Mouse (Mus musculus) lung, embryonic 16.5 days (tissue): ENCODE measurements around the gene Ube2c. TPM values are rescaled to one million over a fixed set of nuclear protein-coding genes. Genes with fewer than 3 reads are reported as not detected.

Source experiments
- ATAC-seq: fragments of 200-750 bp; cut with Nextera tagmentation; 2 replicates; pipeline ENCODE4 v1.8.0; 2017; ENCODE audit warnings: low read depth, mild to moderate bottlenecking, moderate library complexity
- H3K27ac ChIP-seq: fragments of 300-500 bp; sonication (generic); 2 replicates; pipeline ENCODE4 v1.5.1; 2014; ENCODE audit warnings: mild to moderate bottlenecking, control low read depth, low read length
- H3K27me3 ChIP-seq: fragments of 300-500 bp; sonication (generic); 2 replicates; pipeline ENCODE4 v1.6.1; 2014; ENCODE audit warnings: low read depth, low read length, mixed read lengths; ENCODE audit not compliant: control insufficient read depth, insufficient read depth
- H3K36me3 ChIP-seq: fragments of 300-500 bp; sonication (generic); 2 replicates; pipeline ENCODE4 v1.6.1; 2014; ENCODE audit warnings: low read length; ENCODE audit not compliant: control insufficient read depth, insufficient read depth
- H3K4me1 ChIP-seq: fragments of 300-500 bp; sonication (generic); replicated peaks from 2 replicates; pipeline ENCODE4 v1.6.1; 2014; ENCODE audit warnings: low read length, mixed read lengths; ENCODE audit not compliant: control insufficient read depth, insufficient read depth
- H3K4me2 ChIP-seq: fragments of 300-500 bp; sonication (generic); 2 replicates; pipeline ENCODE4 v1.6.1; 2014; ENCODE audit warnings: low read depth, low read length, control low read depth
- H3K4me3 ChIP-seq: fragments of 300-500 bp; sonication (generic); 2 replicates; pipeline ENCODE4 v1.5.1; 2014; ENCODE audit warnings: mild to moderate bottlenecking, low read length, control low read depth
- H3K9ac ChIP-seq: fragments of 300-500 bp; sonication (generic); 2 replicates; pipeline ENCODE4 v1.6.1; 2014; ENCODE audit warnings: low read length, control low read depth
- H3K9me3 ChIP-seq: fragments of 300-500 bp; sonication (generic); 2 replicates; pipeline ENCODE4 v1.6.1; 2016; ENCODE audit warnings: low read length; ENCODE audit not compliant: control insufficient read depth
- WGBS: fragments of 180-500 bp; shearing (Covaris S2); extraction: QIAGEN DNeasy Blood & Tissue Kit; methylation state at CpG from one replicate; pipeline ENCODE4 v1.1.7; 2014; 5-methylcytosine and 5-hydroxymethylcytosine counted together
- polyA plus RNA-seq: library from polyadenylated mRNA; unstranded; fragments of >200 nt; fragmentation: Nextera tagmentation; extraction: Ambion mirVana; gene quantifications from 2 replicates; pipeline ENCODE4 v1.2.1, GENCODE M21; 2015

Ube2c gene
- polyA plus RNA-seq, 1 experiment from 2014 or later, result 533 TPM

GRCm38 (mm10) chr2:164783926-164784581, 14.4 kb downstream of the Ube2c start:
- no peaks in the 10 kb centered on the region for H3K27me3 ChIP-seq
- H3K4me3 ChIP-seq, result no peak overlapping the region
- H3K27ac ChIP-seq, result no peak overlapping the region
- WGBS, result 74% methylated on average over 7 of the region's 7 CpGs
- peaks cover 16% of the 10 kb centered on the region for H3K4me1 ChIP-seq
- no peak overlapping the region for H3K4me2 ChIP-seq
- H3K9me3 ChIP-seq, result no peaks in the 10 kb centered on the region
- no peak overlapping the region for H3K9ac ChIP-seq
- no peak for ATAC-seq
- H3K36me3 ChIP-seq, result no peaks in the 10 kb centered on the region

GRCm38 (mm10) chr2:164784869-164785420, 15.2 kb downstream of the Ube2c start:
- Histone ChIP-seq H3K27me3 (no peaks in the 10 kb centered on the region), H3K4me1 (peaks cover 16% of the 10 kb centered on the region), H3K9me3 (no peaks in the 10 kb centered on the region), H3K36me3 (no peaks in the 10 kb centered on the region), H3K9ac (peak overlapping the region; percentile 88), H3K4me3 (peak overlapping the region; percentile 77), H3K4me2 (peak overlapping the region; percentile 86), H3K27ac (peak overlapping the region; percentile 96)
- WGBS, result 6% methylated on average over 7 of the region's 7 CpGs
- no peak for ATAC-seq

- peak within 1 kb of the TSS; percentile 86 for H3K4me2 ChIP-seq
- H3K4me1 ChIP-seq, result peaks cover 16% of the 10 kb centered on the region
- peak within 1 kb of the TSS; percentile 96 for H3K27ac ChIP-seq
- peak within 1 kb of the TSS; percentile 77 for H3K4me3 ChIP-seq
- WGBS, result under 1% methylated on average over 79 of the region's 89 CpGs
- peak; percentile 96 for ATAC-seq
- no peaks in the 10 kb centered on the region for H3K9me3 ChIP-seq
- H3K27me3 ChIP-seq, result no peaks in the 10 kb centered on the region
- H3K36me3 ChIP-seq, result no peaks in the 10 kb centered on the region
- H3K9ac ChIP-seq, result peak within 1 kb of the TSS; percentile 88
Observed at GRCm38 (mm10) chr2:164785481-164786387, 16.0 kb downstream of the Ube2c start, which contains the start of gene Snx21. Gene Snx21 (plus strand): TSS chr2:164785823.

DNA sequence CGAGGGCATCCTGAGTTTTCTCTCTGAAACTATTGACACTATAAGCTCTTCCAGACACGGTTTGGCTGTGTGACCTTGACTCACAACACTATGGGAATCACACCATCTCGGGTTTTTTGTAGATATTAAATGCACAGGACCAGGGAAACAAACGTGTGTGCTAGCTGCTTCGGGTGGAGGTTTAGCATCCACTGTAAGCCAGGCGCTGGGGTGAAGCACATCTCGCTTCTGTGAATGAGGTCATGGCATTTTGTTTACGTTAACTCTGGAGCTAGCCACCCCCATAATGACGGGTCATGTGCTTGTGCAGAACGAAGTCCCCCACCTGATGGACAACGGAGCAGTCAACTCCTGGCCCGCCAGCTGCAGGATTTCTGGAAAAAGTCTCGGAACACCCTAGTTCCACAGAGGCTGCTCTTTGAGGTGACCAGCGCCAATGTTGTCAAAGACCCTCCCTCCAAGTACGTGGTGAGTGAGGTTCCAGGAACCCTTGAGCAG, 16.7 kb downstream of the Ube2c start:
- H3K27ac ChIP-seq, result peak overlapping the region; percentile 96
- peak overlapping the region; percentile 86 for H3K4me2 ChIP-seq
- H3K9ac ChIP-seq, result peak overlapping the region; percentile 88
- H3K9me3 ChIP-seq, result no peaks in the 10 kb centered on the region
- peak; percentile 7; the same call in 1 of the 2 replicates for ATAC-seq
- no peaks in the 10 kb centered on the region; the same call in 1 of the 2 replicates for H3K36me3 ChIP-seq
- H3K4me3 ChIP-seq, result peak overlapping the region; percentile 77
- 4% methylated on average over 15 of the region's 15 CpGs for WGBS
- H3K4me1 ChIP-seq, result peaks cover 16% of the 10 kb centered on the region
- no peaks in the 10 kb centered on the region for H3K27me3 ChIP-seq

DNA sequence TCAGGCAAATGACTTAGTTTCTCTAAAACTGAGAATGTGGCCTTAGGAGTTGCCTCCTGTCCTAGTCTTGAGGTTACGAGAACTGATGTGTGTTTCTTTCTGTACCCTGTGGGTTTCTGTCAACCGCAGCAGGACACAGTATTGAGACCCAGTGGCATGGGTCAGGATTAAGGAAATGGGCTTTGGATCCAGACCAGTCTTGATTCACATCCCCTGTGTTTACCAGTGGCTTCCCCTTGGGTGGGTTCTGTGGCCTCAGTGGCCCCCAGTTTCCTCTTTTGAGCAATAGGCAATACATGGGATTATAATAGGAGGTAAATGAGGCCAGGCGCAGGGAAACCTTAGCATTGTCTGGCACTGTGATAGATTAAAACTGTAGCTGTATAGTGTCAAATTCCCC, 17.3 kb downstream of the Ube2c start:
- Histone ChIP-seq H3K4me3 (peak overlapping the region; percentile 77), H3K36me3 (peaks cover 5% of the 10 kb centered on the region; the same call in 1 of the 2 replicates), H3K4me2 (peak overlapping the region; percentile 86), H3K27ac (peak overlapping the region; percentile 96), H3K27me3 (no peaks in the 10 kb centered on the region), H3K4me1 (peaks cover 16% of the 10 kb centered on the region), H3K9me3 (no peaks in the 10 kb centered on the region), H3K9ac (peak overlapping the region; percentile 88)
- 70% methylated on average over 3 of the region's 3 CpGs for WGBS
- ATAC-seq, result no peak

DNA sequence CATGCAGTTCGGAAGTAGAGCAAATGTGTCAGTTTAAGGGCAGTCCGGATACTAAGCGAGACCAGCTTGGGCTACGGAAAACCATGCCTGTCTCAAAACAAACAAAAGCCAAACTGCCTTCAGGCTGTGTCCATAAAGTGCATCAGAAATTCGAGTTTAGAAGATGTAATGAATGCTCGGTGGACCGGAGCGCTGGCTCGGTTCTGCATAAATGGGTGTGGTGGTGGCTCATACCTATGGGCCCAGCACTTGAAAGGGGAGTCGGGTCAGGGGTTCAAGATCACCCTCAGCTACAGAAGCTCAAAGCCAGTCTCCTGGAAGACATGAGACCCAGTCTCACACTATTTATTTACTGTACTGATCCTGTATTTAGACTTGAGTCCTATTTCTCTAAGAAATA, 18.1 kb downstream of the Ube2c start:
- H3K27me3 ChIP-seq, result no peaks in the 10 kb centered on the region
- peaks cover 13% of the 10 kb centered on the region for H3K36me3 ChIP-seq
- no peak for ATAC-seq
- no peak overlapping the region for H3K4me3 ChIP-seq
- no peaks in the 10 kb centered on the region for H3K9me3 ChIP-seq
- peaks cover 16% of the 10 kb centered on the region for H3K4me1 ChIP-seq
- no peak overlapping the region for H3K4me2 ChIP-seq
- no peak overlapping the region for H3K9ac ChIP-seq
- 76% methylated on average over 10 of the region's 10 CpGs for WGBS
- no peak overlapping the region for H3K27ac ChIP-seq

GRCm38 (mm10) chr2:164788411-164788810, 18.7 kb downstream of the Ube2c start:
- H3K9ac ChIP-seq, result no peak overlapping the region

GRCm38 (mm10) chr2:164790451-164790850, 20.8 kb downstream of the Ube2c start:
- ATAC-seq, result no peak
- H3K27ac ChIP-seq, result no peak overlapping the region
- H3K36me3 ChIP-seq, result peaks cover 24% of the 10 kb centered on the region

More at GRCm38 (mm10) chr2:164788411-164788810, 18.7 kb downstream of the Ube2c start:
- WGBS, result 60% methylated on average over 4 of the region's 4 CpGs
- Histone ChIP-seq H3K27me3 (no peaks in the 10 kb centered on the region), H3K4me1 (peaks cover 16% of the 10 kb centered on the region), H3K4me2 (no peak overlapping the region), H3K4me3 (no peak overlapping the region), H3K36me3 (peaks cover 16% of the 10 kb centered on the region), H3K27ac (no peak overlapping the region), H3K9me3 (no peaks in the 10 kb centered on the region)
- no peak for ATAC-seq

DNA sequence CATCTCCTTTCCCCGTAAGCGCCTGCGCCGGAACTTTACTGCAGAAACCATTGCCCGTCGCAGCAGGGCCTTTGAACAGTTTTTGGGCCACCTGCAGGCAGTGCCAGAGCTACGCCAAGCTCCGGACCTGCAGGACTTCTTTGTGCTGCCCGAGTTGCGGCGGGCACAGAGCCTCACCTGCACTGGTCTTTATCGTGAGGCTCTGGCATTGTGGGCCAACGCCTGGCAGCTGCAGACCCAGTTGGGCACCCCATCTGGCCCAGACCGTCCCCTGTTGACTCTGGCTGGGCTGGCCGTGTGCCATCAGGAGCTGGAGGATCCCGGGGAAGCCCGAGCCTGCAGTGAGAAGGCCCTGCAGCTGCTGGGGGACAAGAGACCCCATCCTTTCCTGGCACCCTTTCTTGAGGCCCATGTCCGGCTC, 22.2 kb downstream of the Ube2c start:
- Histone ChIP-seq H3K36me3 (peaks cover 24% of the 10 kb centered on the region), H3K9me3 (no peaks in the 10 kb centered on the region), H3K4me3 (no peak overlapping the region), H3K27ac (no peak overlapping the region), H3K9ac (no peak overlapping the region), H3K27me3 (no peaks in the 10 kb centered on the region), H3K4me2 (no peak overlapping the region), H3K4me1 (peaks cover 4% of the 10 kb centered on the region)
- ATAC-seq, result no peak
- WGBS, result 83% methylated on average over 18 of the region's 18 CpGs

More at GRCm38 (mm10) chr2:164790451-164790850, 20.8 kb downstream of the Ube2c start:
- Histone ChIP-seq H3K9me3 (no peaks in the 10 kb centered on the region), H3K4me1 (peaks cover 9% of the 10 kb centered on the region), H3K4me3 (no peak overlapping the region), H3K27me3 (no peaks in the 10 kb centered on the region), H3K9ac (no peak overlapping the region), H3K4me2 (no peak overlapping the region)
- WGBS, result 48% methylated on average over 4 of the region's 4 CpGs
